Mouse (Mus musculus) liver, embryonic 12.5 days (tissue): ENCODE results near the gene Pctp. TPM values are rescaled to one million over a fixed set of nuclear protein-coding genes. Genes with fewer than 3 reads are reported as not detected.

Experiments
- ATAC-seq: fragments of 200-750 bp; cut with Nextera tagmentation; 2 replicates; pipeline ENCODE4 v1.8.0; 2017; ENCODE audit warnings: moderate number of reproducible peaks, mild to moderate bottlenecking, moderate library complexity
- H3K27ac ChIP-seq: fragments of 300-500 bp; sonication (generic); 2 replicates; pipeline ENCODE4 v1.5.1; 2016; ENCODE audit warnings: mild to moderate bottlenecking
- H3K27me3 ChIP-seq: fragments of 300-500 bp; sonication (generic); replicated peaks from 2 replicates; pipeline ENCODE4 v1.6.1; 2016; ENCODE audit warnings: mild to moderate bottlenecking, moderate library complexity
- H3K36me3 ChIP-seq: fragments of 300-500 bp; sonication (generic); 2 replicates; pipeline ENCODE4 v1.6.1; 2016; ENCODE audit warnings: mild to moderate bottlenecking, moderate library complexity
- H3K4me1 ChIP-seq: fragments of 300-500 bp; sonication (generic); 2 replicates; pipeline ENCODE4 v1.6.1; 2016
- H3K4me2 ChIP-seq: fragments of 300-500 bp; sonication (generic); 2 replicates; pipeline ENCODE4 v1.6.1; 2016; ENCODE audit warnings: mild to moderate bottlenecking, moderate library complexity
- H3K4me3 ChIP-seq: fragments of 300-500 bp; sonication (generic); 2 replicates; pipeline ENCODE4 v1.5.1; 2016; ENCODE audit warnings: mild to moderate bottlenecking, moderate library complexity
- H3K9ac ChIP-seq: fragments of 300-500 bp; sonication (generic); 2 replicates; pipeline ENCODE4 v1.6.1; 2016; ENCODE audit warnings: mild to moderate bottlenecking, moderate library complexity
- H3K9me3 ChIP-seq: fragments of 300-500 bp; sonication (generic); replicated peaks from 2 replicates; pipeline ENCODE4 v1.6.1; 2016; ENCODE audit warnings: mild to moderate bottlenecking, moderate library complexity
- WGBS: fragments of 180-500 bp; shearing (Covaris S2); methylation state at CpG from one replicate; pipeline ENCODE4 v1.1.7; 2016; ENCODE audit not compliant: insufficient replicate concordance; 5-methylcytosine and 5-hydroxymethylcytosine counted together
- polyA plus RNA-seq: library from polyadenylated mRNA; unstranded; fragments of >200 nt; fragmentation: Nextera tagmentation; extraction: Ambion mirVana; gene quantifications from 2 replicates; pipeline ENCODE4 v1.2.1, GENCODE M21; 2016

The Pctp gene
- polyA plus RNA-seq, 1 experiment from 2014 or later = 11.0 TPM

GRCm38 (mm10) chr11:89950691-89951270 is 51.9 kb downstream of the Pctp start:
- WGBS = 61% methylated on average over 3 of the region's 3 CpGs
- H3K9me3 ChIP-seq = no peaks in the 10 kb centered on the region
- no peak overlapping the region for H3K27ac ChIP-seq
- ATAC-seq = no peak
- H3K27me3 ChIP-seq = no peaks in the 10 kb centered on the region
- H3K4me1 ChIP-seq = no peaks in the 10 kb centered on the region
- no peak overlapping the region for H3K4me2 ChIP-seq
- H3K36me3 ChIP-seq = no peaks in the 10 kb centered on the region
- H3K9ac ChIP-seq = no peak overlapping the region
- H3K4me3 ChIP-seq = no peak overlapping the region

- Histone ChIP-seq H3K4me3 (no peak overlapping the region), H3K4me2 (no peak overlapping the region), H3K36me3 (no peaks in the 10 kb centered on the region), H3K27me3 (no peaks in the 10 kb centered on the region), H3K4me1 (no peaks in the 10 kb centered on the region), H3K27ac (no peak overlapping the region), H3K9me3 (no peaks in the 10 kb centered on the region), H3K9ac (no peak overlapping the region)
- WGBS = 65% methylated on average over 4 of the region's 4 CpGs
- ATAC-seq = no peak
Measured at GRCm38 (mm10) chr11:89947806-89948205, 54.9 kb downstream of the Pctp start.

GRCm38 (mm10) chr11:89945159-89945558 is 57.5 kb downstream of the Pctp start:
- H3K4me1 ChIP-seq = no peaks in the 10 kb centered on the region
- ATAC-seq = no peak
- WGBS = 74% methylated on average over 8 of the region's 8 CpGs
- H3K4me3 ChIP-seq = no peak overlapping the region
- H3K9ac ChIP-seq = no peak overlapping the region
- H3K27me3 ChIP-seq = no peaks in the 10 kb centered on the region
- H3K9me3 ChIP-seq = no peaks in the 10 kb centered on the region
- H3K27ac ChIP-seq = no peak overlapping the region
- no peak overlapping the region for H3K4me2 ChIP-seq
- H3K36me3 ChIP-seq = no peaks in the 10 kb centered on the region

- ATAC-seq = no peak
- H3K4me3 ChIP-seq = no peak overlapping the region
- no peak overlapping the region for H3K9ac ChIP-seq
- no peaks in the 10 kb centered on the region for H3K27me3 ChIP-seq
- H3K4me1 ChIP-seq = no peaks in the 10 kb centered on the region
- H3K4me2 ChIP-seq = no peak overlapping the region
- H3K9me3 ChIP-seq = no peaks in the 10 kb centered on the region
- H3K36me3 ChIP-seq = no peaks in the 10 kb centered on the region
- WGBS = 18% methylated on average over 7 of the region's 7 CpGs
- H3K27ac ChIP-seq = no peak overlapping the region
Measured at GRCm38 (mm10) chr11:89937241-89937640, 65.5 kb downstream of the Pctp start.

Other genes with a start within 250 kb of the Pctp start
- gene Ankfn1, start 225.2 kb downstream of the Pctp start, polyA plus RNA-seq = not detected in 2 replicates
- 0.43 and 0.55 TPM in 2 replicates for gene Tmem100, start 27.5 kb upstream of the Pctp start, polyA plus RNA-seq
- 3.0 and 3.4 TPM in 2 replicates for gene Gm45716, start 184.8 kb upstream of the Pctp start, polyA plus RNA-seq
- 10.6 and 12.0 TPM in 2 replicates for gene Mmd, start 246.6 kb upstream of the Pctp start, polyA plus RNA-seq